Mouse (Mus musculus) CH12.LX (cell line): ENCODE results near the gene Fam71f2.

Experiments
- CTCF ChIP-seq, 2 experiments: IDR thresholded peaks in 1 of 2; conservative IDR thresholded peaks in 1 of 2; 2 replicates each; pipeline ENCODE4 v1.5.1; 2011 to 2012; ENCODE audit warnings: low read depth in 2 of 2, low read length in 2 of 2, improper control_type of control experiment in 1 of 2, inconsistent platforms in 1 of 2, mild to moderate bottlenecking in 1 of 2, moderate library complexity in 1 of 2
- E2F4 ChIP-seq: IDR thresholded peaks from 2 replicates; pipeline ENCODE4 v1.6.1; 2011; ENCODE audit warnings: low read depth, low read length, improper control_type of control experiment; ENCODE audit not compliant: insufficient replicate concordance
- EP300 ChIP-seq: IDR thresholded peaks from 2 replicates; pipeline ENCODE4 v1.6.1; 2011; ENCODE audit warnings: low read length, improper control_type of control experiment
- ETS1 ChIP-seq: conservative IDR thresholded peaks from 2 replicates; pipeline ENCODE4 v1.6.1; 2012; ENCODE audit warnings: low read depth, mild to moderate bottlenecking, inconsistent platforms, low read length, improper control_type of control experiment, moderate library complexity
- JUND ChIP-seq: conservative IDR thresholded peaks from 2 replicates; pipeline ENCODE4 v1.6.1; 2011; ENCODE audit warnings: low read depth, low read length, improper control_type of control experiment
- KAT2A ChIP-seq: IDR thresholded peaks from 2 replicates; pipeline ENCODE4 v1.6.1; 2012; ENCODE audit warnings: low read length, improper control_type of control experiment, inconsistent platforms; ENCODE audit not compliant: insufficient replicate concordance
- MAX ChIP-seq: IDR thresholded peaks from 2 replicates; pipeline ENCODE4 v1.6.1; 2011; ENCODE audit warnings: low read length, improper control_type of control experiment
- POLR2A ChIP-seq: IDR thresholded peaks from 2 replicates; pipeline ENCODE4 v1.6.1; 2011; ENCODE audit warnings: low read depth, mild to moderate bottlenecking, improper control_type of control experiment, low read length
- ZNF384 ChIP-seq: IDR thresholded peaks from 2 replicates; pipeline ENCODE4 v1.6.1; 2012; ENCODE audit warnings: low read depth, low read length, improper control_type of control experiment, inconsistent platforms

GRCm38 (mm10) chr6:29305462-29305861 lies 26.1 kb downstream of the Fam71f2 start:
- TF ChIP-seq MAX = no peak
- TF ChIP-seq ZNF384 = no peak
- TF ChIP-seq CTCF (conservative IDR thresholded peaks at IDR 0.05 in 1 of 2, IDR thresholded peaks at IDR 0.05 in 1 of 2; ENCODE audit: low read depth in 2 of 2, low read length in 2 of 2) = peak in 1 of 2 experiments; percentile 23; a peak in 2 of 4 replicates
- no peak for TF ChIP-seq ETS1
- TF ChIP-seq EP300 = no peak
- TF ChIP-seq POLR2A = no peak
- TF ChIP-seq E2F4 = no peak
- no peak for TF ChIP-seq JUND
- TF ChIP-seq KAT2A = no peak
